Mouse (Mus musculus): Measurements from ENCODE around the gene Fam126b. TPM values are rescaled to one million over a fixed set of nuclear protein-coding genes. Genes with fewer than 3 reads are reported as not detected.
"Not testable (repeated sequence)": the region's sequence is repeated elsewhere in the genome, so short reads cannot be mapped to it uniquely, and the experiment has no call there.

The Fam126b gene
- 10 to 100 TPM in 1 of 2 experiments, 1 to 10 TPM in 1; 8.6 to 10.4 TPM for total RNA-seq (2021)
- long read RNA-seq, experiment 1, full-length matches to known transcripts, result 3 of 5 reads
- long read RNA-seq, experiment 1, partial matches to known transcripts, result 0 of 5 reads
- long read RNA-seq, experiment 1, other reads (novel, unspliced or antisense), result 2 of 5 reads
- long read RNA-seq, experiment 2, partial matches to known transcripts, result 0 of 1 reads
- long read RNA-seq, experiment 2, other reads (novel, unspliced or antisense), result 1 of 1 reads

DNA sequence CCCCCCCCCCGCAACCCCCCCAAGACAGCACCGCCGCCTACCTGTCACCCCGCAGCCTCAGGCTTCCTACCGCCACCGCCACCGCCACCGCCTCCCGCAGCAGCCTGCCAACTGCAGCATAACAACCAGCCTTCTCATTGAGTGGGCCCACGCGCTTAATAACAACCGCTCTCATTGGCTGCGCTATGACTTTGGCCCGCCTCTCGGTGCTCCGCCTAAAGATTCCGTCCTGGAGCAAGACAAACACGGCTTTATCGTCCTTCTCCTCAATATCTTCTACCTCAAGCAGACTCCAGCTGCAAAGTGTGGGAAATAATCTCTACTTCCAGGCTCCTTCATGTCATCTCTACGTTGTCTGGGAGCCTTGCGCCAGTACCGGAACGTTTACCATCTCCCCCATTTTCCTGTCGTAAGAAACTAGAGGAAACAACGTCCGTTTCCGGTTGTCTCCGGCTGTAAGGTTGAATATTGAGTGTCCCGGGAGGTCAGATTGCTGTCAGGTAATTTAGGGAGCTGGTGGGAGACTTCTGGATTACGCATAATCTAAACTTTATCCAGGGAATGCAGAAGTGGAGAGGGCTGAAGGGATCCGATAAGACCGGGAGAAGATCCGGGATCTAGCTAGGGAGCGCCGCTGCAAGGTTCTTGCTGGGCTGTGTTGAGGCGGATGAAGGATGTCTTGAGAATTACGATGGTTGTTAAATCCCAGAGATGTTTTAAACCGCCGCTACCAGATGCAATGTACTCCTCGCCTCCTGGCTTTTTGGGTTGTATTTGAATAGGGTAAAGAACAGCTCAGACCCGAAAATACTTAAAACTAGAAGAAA lies at the start of gene Fam126b, which contains the start of gene Ndufb3:
Fam126b (minus strand) TSS at position 153 of the 827 bp plus-strand sequence.
Ndufb3 (plus strand) TSS at position 214 of the 827 bp plus-strand sequence.
- DNase-seq (ENCODE audit: low spot score in 2 of 2), result peak; percentile 72 to 86

DNA sequence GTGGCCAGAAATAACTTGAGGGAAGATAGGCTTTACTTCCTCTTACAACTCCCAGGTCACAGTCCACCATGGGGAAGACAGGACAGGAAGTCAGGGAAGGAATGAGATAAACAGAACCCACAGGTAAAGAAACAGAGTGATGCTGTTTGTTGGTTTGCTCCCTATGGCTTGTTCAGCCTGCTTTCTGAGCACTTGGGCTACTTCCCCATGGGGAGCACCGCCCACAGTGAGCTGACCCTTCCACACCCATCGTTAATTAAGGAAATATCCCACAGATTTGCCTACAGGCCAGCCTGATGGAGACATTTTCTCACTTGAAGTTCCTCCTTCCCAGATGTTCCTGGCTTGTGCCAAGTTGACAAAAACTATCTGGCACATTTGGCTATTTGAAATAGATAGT lies 42.7 kb upstream of the Fam126b start:
- DNase-seq (ENCODE audit: low spot score in 2 of 2), result not testable (repeated sequence)

GRCm38 (mm10) chr1:58621996-58622748 lies 36.0 kb upstream of the Fam126b start:
- no peak for DNase-seq (ENCODE audit: low spot score in 2 of 2)

- DNase-seq (ENCODE audit: low spot score in 2 of 2), result no peak
Measured at GRCm38 (mm10) chr1:58621251-58621650, 35.1 kb upstream of the Fam126b start.

- DNase-seq (ENCODE audit: low spot score in 2 of 2), result no peak
Measured at GRCm38 (mm10) chr1:58618766-58619165, 32.6 kb upstream of the Fam126b start.

DNA sequence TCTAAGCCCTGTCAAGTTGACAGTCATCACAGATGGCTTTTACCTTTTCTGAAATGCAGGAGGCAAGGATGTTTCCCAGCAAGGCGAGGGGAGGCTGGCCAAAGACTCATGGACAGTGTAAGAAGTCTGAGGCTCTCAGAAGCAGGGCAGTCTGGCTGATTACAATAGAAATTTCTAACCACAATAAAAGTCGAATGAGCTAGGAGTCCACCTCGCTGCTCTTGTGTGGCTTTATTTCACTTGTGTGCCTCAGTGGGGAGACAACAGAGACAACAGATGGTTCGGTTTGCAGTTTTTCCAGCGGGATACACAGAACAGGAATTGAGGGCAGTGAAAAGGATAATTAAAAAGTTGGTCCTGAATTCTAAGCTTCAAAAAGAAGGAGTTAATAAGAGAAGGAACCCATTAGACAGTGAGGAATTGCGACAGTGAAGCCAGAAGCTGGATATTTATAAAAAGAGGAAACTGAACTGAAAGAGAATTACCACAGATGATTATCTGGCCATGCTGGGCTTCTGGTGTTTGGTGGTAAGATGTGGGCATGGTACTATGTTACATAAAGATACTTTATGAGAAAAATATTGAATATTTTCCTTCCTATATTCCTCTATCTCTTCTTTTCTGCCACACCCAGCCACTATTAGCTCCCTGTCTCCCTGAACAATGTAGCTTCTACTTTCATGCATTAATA lies 32.0 kb upstream of the Fam126b start:
- no peak for DNase-seq (ENCODE audit: low spot score in 2 of 2)

DNA sequence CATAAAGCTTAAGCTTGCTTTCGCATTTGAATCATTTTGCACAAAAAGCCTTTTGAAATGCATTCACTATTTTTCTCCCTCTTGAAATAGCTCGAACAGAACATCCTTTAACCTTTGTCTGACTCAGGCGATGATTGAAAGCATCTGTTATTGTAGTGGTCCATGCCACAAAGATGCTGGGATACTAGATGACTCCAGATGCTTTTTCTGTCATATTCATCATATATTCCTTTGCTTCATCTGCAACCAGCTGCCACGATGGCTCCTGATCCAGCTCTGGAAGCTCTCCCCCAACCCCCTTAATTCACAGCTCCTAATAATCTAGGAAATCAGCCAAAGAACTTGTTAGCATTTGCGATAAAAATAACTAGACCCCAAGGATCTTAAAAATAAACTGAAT lies 31.0 kb upstream of the Fam126b start:
- DNase-seq (ENCODE audit: low spot score in 2 of 2), result no peak

DNA sequence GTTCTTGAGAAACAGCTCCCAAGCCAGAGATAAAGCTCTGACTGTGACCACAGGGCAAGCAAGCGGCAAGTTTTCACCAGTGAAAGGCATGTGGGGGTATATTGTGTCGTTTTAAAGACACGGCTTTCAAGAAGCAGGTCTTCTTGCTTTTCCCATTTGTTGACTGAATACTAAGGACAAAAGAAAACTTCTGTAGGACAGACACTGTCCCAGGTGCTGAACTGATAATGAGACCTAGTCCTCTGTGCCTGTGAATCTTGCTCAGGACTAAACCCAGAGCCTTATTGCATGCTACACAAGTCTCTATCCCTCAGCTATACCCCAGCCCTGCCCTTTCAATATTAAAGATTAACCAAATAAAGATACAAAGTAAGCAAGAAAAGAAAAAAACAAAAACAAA lies 30.1 kb upstream of the Fam126b start:
- no peak for DNase-seq (ENCODE audit: low spot score in 2 of 2)

GRCm38 (mm10) chr1:58615146-58615545 lies 29.0 kb upstream of the Fam126b start:
- DNase-seq (ENCODE audit: low spot score in 2 of 2), result no peak

DNA sequence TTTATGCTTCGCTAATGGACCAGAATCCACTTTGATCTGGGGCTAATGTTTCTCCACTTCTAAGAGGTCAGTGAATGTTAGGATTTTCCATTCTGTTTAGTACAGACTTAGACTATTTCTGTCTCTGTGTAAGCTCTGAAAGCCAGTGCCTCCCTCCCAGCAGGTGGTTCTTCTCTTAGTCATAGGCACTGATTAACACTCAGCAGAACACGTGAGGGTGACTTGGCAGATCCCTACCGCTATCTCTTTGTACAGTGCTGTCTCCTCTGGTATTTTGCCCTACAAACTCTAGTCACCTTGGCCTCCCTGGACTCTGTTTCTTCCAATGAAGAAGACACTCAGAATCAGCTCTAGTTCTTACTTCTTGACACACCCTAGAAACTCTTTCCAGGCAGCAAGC lies 28.3 kb upstream of the Fam126b start:
- no peak for DNase-seq (ENCODE audit: low spot score in 2 of 2)

DNA sequence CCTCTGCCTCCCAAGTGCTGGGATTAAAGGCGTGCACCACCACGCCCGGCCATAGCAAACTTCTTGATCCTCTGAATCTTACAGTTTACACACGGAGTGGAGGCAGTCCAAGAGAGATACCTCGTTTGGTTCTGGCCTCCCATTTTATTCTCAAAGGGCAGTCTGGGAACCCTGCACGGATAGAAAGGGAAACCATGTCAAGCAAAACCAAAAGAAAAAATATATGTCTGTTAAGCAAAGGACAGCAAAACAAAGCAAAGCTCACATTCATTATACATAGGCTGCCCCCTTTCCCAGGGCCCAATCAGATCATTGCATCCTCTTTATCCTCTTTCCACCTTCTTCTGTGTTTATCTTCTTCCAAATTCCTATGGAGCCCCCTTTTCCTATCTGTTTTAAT lies 27.7 kb upstream of the Fam126b start:
- peak; percentile 35 to 41 for DNase-seq (ENCODE audit: low spot score in 2 of 2)

DNA sequence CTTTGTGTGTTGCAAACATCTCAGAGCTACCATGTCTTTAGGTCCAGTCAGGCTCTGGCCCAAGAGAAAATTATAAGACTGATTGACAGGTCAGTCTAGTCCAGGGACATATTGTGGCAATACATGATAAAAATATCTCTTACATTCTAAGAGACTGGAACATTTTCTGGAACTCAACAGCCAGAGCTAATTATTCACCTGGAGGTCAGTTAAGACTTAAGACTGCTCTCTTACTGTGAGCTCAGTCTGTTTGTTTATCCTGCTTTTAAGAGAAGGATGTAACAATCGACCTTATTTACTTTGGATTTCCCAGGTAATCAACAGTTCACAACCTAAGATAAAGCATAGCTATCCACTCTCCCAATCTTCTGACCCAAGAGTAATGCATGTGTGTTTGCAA lies 24.5 kb upstream of the Fam126b start:
- DNase-seq (ENCODE audit: low spot score in 2 of 2), result no peak

DNA sequence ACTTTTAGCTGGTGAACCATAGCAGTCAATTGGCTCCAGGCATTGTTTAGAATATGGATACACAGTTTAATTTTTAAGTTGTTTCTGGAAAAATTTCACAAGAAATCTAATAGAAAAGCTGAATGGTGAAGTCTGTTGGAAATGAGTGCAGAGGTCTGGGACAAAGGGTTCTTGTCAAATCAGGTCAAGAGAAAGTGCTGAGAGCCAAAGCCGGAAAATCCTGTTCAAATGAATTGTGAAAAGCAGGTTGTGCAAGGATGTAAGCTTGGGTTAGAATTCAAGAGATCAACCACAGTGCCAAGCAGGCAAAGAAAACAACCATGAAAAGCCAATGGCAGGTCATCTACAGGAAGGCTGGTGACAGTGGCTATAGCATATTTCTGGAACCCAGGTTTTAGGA lies 24.0 kb upstream of the Fam126b start:
- DNase-seq (ENCODE audit: low spot score in 2 of 2), result no peak

GRCm38 (mm10) chr1:58609591-58609990 lies 23.5 kb upstream of the Fam126b start:
- not testable (repeated sequence) for DNase-seq (ENCODE audit: low spot score in 2 of 2)

GRCm38 (mm10) chr1:58603738-58604137 lies 17.6 kb upstream of the Fam126b start:
- DNase-seq (ENCODE audit: low spot score in 2 of 2), result no peak

- DNase-seq (ENCODE audit: low spot score in 2 of 2), result no peak
Measured at GRCm38 (mm10) chr1:58602681-58603080, 16.6 kb upstream of the Fam126b start.

GRCm38 (mm10) chr1:58587491-58587890 lies 1.4 kb upstream of the Fam126b start:
- DNase-seq (ENCODE audit: low spot score in 2 of 2), result no peak

GRCm38 (mm10) chr1:58585373-58586170 lies 551 bp downstream of the Fam126b start:
- DNase-seq (ENCODE audit: low spot score in 2 of 2), result no peak

GRCm38 (mm10) chr1:58584271-58584670 lies 1.9 kb downstream of the Fam126b start:
- DNase-seq (ENCODE audit: low spot score in 2 of 2), result no peak

DNA sequence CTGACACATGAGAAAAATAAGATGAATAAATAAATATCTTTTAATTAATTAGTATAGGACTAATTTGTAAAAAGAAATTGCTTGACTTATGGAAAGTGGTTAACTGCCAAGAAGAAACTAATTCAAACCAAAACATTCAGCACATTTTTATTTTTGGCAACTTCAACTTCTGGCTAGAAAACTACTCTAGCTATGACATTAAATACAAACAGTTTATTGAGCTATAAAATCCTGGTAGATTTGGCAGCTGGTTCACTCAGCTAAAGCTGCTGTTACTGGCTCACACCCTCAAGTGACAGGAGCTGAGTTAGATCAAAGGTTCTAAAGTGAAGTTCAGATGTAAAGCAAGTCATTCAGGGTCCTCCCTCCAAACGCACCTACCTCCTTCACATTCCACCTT lies 3.5 kb downstream of the Fam126b start:
- DNase-seq (ENCODE audit: low spot score in 2 of 2), result no peak

All from gastrocnemius, postnatal 4 days (tissue).